ENCODE assay signal across 8 mouse cellular contexts in the genomic region with DNA sequence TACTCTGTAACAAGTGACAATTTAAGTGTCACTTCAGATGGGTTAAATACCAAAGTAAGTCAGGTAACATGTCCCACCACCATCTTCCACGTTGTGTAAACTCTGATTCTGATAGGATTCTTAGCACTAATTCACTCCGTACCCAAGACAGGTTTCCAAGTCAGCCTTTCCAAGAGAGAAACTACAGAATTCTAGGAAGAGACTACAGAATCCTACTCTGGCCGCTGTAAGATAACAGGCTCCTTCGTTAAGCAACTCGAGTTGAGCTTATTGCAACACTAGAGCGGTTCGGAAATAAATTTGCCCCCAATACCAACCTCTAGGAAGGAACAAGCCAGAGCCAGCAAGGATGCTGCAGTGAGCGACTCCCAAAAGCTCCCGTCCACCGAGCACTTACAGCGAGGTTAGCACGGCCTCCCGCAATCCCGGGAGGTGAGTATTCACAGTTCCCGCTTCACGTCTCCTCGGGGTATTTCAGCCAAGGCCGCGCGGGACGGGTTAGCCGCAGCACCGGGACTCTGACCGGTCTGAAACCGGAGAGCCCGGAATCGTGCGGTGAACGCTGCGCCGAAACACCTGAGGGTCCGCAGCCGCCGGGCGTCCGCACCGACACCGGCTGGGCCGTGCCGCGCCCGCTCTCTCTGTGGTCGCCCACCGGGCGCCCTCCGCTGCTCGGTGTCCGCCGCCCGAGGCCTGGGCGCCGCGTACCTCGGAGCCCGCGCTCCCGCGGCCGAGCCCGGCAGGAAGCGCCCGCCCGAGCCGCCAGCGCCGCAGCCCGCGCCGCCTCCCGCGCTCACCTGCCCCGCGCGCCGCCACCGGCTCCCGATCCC. TPM values are rescaled to one million over a fixed set of nuclear protein-coding genes. Genes with fewer than 3 reads are reported as not detected.
DNase-seq lines count a peak whose midpoint lies in the region; ATAC-seq lines count a peak whose summit lies in the region.

No protein-coding gene starts in this region.

- H3K4me2 ChIP-seq in kidney, embryonic 15.5 days = peak overlapping the region; percentile 72

- peak; percentile 53 for DNase-seq in cerebellum, adult 9-10 months
- no peak for DNase-seq in cerebellum, adult 8-10 months
- peak; percentile 31 to 37 for DNase-seq in B cell, adult 2 months
- peak; percentile 73 for DNase-seq in c-Kit-positive CD71-positive TER-119-negative erythroid progenitor cells, embryonic 14.5 days (ENCODE audit: low read depth)
- peak; percentile 25 to 27 for DNase-seq in frontal cortex, postnatal 25 days (ENCODE audit: low spot score in 2 of 2)
- peak; percentile 18 for DNase-seq in lung, postnatal 36 days
- peak; percentile 46 for DNase-seq in right cerebral cortex, postnatal 4 days

- H3K36me3 ChIP-seq in kidney, embryonic 15.5 days = no peaks in the 10 kb centered on the region

- WGBS in kidney, embryonic 15.5 days = under 1% methylated on average over 76 of the region's 77 CpGs

- peak overlapping the region; percentile 83 for H3K4me3 ChIP-seq in kidney, embryonic 15.5 days (replicated peaks)

- peaks cover 7% of the 10 kb centered on the region for H3K4me1 ChIP-seq in kidney, embryonic 15.5 days

- peaks cover 27% of the 10 kb centered on the region for H3K27me3 ChIP-seq in kidney, embryonic 15.5 days

- H3K9me3 ChIP-seq in kidney, embryonic 15.5 days (replicated peaks) = no peaks in the 10 kb centered on the region

- peak; percentile 83 for ATAC-seq in kidney, embryonic 15.5 days (replicated peaks; ENCODE audit: low FRiP score)

- peak overlapping the region; percentile 69 for H3K9ac ChIP-seq in kidney, embryonic 15.5 days

- H3K27ac ChIP-seq in kidney, embryonic 15.5 days = peak overlapping the region; percentile 65

RNA-seq across cellular contexts. Expression of gene Pik3cb, which starts 1.0 kb away (rescaled TPM):
- 1.3 and 1.4 TPM in 2 replicates for polyA plus RNA-seq in kidney, embryonic 15.5 days (2015; fragmentation: Nextera tagmentation; extraction: Ambion mirVana)
